Mouse (Mus musculus) liver (tissue): ENCODE data around the gene Olfr743.
"Not testable (repeated sequence)": the region's sequence is repeated elsewhere in the genome, so short reads cannot be mapped to it uniquely, and the experiment has no call there.

ENCODE experiments used
- DNase-seq: peaks from one replicate; pipeline ENCODE4 v3.0.0-alpha.2; 2020; ENCODE audit warnings: mixed read lengths

Gene Olfr743

DNA sequence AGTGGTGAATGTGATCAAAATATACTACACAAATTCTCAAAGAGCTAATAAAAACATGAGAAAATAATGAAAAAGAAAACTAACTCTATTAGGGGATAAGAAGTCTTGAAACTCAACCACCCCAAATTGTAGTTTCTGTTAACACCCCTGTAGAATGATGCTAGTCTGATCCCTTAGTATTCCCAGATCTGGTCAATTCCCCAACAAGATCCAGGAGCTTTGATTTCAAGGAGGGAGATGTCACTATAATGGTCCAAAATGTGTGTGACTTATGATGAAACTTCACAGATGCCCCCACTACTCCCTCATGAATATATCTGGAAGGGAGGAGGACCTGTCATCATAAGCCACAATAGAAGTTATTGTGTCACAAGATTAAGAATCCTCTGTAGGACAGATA is at the start of gene Olfr743:
Gene Olfr743, plus strand, starts transcription at position 301 of the 400 bp plus-strand sequence.
- no peak for DNase-seq

DNA sequence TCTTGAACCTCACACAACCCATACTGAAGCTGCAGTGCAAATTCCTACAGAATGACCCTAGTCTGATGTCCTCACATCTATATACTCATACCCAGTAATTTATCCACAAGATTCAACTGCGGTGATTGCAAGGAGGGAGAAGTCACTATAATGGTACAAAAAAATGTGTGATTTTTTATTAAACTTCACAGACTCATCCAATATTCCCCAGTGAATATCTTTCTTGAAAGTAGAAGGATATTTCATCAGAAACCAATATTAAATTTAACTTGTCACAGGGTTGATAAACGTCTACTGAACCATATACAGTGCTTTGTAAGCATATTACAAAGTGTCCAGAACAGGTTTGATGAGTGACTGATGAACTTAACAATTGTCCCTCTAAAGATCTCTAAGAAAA is 49.2 kb upstream of the Olfr743 start, which contains the start of gene Olfr741:
Gene Olfr741, plus strand, starts transcription at position 301 of the 400 bp plus-strand sequence.
- DNase-seq = no peak

DNA sequence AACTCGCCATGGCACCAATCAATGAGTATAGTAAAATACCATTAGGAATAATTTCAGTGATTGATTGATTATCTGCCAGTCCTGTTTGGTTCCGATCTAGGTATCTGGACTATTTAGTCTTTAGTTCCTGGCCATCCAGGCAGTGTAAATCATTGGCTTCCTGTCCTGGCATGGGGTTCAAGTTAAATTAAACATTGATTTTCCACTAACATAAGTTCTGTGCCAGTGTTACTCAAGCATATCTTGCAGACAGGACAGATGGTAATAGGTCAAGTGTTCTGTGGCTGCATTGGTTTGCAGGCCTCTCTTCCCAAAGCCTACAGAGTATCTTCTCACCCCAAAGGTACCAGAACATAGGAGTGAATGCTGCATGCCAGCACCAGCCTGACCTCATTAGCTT is 43.2 kb upstream of the Olfr743 start:
- no peak for DNase-seq

DNA sequence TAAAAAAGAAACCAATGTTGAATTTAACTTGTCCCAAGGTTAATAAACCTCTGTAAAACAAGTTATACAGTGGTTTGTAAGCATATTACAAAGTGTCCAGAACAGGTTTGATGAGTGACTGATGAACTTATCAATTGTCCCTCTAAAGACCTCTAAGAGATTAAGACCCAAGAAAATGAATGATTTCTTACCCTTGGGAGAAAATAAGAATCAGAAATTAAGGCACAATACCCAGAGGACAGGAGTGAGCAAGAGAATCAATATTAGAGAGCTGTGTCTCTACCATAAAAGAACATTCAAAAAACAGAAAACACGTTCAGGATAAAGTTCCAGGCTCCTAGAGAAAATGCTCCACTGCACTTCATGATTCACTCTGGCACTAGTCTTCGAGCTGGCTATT is 18.3 kb upstream of the Olfr743 start, which contains the start of gene Olfr742:
Gene Olfr742, plus strand, starts transcription at position 301 of the 400 bp plus-strand sequence.
- no peak for DNase-seq

DNA sequence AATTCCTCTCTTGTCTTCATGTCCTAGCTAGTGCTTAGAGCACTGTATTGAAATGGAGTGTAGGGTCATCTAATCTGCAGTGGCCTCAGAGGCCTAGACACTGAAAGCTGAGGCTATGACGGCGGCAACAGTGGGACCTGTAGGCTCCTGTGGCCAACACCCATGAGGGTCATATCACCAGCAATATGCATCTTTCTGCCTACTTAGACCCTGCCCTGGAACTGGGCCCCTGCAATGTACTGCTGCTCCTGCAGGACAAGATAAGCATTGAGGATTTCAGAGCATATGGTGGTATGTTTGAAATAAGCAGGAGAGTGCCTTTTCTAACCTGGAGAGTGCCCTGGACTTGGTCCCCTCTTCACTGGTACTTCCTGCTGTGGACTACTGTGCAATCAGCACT is 31.1 kb downstream of the Olfr743 start:
- DNase-seq = no peak

DNA sequence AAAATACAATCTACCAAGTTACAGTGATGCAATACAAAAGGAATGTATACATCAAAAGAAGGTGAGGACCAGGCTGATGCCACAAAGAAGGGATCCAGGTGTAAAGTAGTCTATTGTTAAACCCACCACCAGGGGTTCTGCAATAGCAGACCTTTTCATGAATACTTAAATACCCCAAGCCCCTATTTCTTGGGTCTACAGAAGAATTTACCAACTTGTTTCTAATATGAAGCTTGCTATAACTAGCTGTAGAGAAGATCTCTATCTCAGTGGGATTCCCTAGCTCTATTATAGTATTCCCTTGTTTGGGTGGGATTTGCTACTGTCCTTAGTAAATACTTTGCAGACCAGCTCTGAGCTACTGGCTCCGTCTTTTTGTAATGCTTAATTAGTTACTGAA is 51.4 kb downstream of the Olfr743 start:
- DNase-seq = not testable (repeated sequence)
